Mouse (Mus musculus) small intestine, adult 2 months (tissue): Measurements from ENCODE around the gene Spata21.

Experiments
- CTCF ChIP-seq: fragments of 200-500 bp; IDR thresholded peaks from 2 replicates; pipeline ENCODE4 v1.5.1; 2012; ENCODE audit warnings: low read depth, mild to moderate bottlenecking, control low read depth, inconsistent platforms, low read length, moderate library complexity, mixed read lengths; ENCODE audit not compliant: insufficient replicate concordance, insufficient read length; ENCODE audit errors: extremely low read depth
- POLR2A ChIP-seq: fragments of 200-500 bp; IDR thresholded peaks from 2 replicates; pipeline ENCODE4 v1.6.1; 2012; ENCODE audit warnings: low read depth, mild to moderate bottlenecking, control low read depth, inconsistent platforms, low read length, moderate library complexity

DNA sequence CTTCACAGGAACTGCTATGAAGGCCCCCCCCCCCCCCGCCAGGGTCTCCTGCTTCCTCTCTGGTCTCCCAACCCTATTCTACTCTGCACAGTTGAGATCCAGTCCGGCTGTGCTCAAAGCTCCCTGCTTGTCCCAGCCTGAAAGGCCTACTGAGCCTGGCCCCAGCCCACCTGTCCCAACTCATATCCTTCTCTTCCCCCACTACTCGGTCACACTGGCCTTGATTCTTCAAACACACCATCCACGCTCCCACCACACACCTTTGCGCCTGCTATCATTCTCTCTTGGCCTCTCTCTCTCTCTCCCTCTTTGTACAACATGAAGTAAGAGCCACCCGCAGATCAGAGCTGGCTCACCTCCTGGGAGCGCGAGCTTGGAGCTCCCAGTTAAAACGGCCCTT, 29.3 kb upstream of the Spata21 start:
- TF ChIP-seq CTCF (no peak), POLR2A (no peak)
